Mouse (Mus musculus): ENCODE measurements around the gene Krtap13-1.

GRCm38 (mm10) chr16:88711245-88711644 lies 17.4 kb upstream of the Krtap13-1 start:
- TF ChIP-seq GATA1 (IDR thresholded peaks at IDR 0.05; ENCODE audit: low read length) (no peak), TAL1 (IDR thresholded peaks at IDR 0.05; ENCODE audit: low read length) (no peak)

Measured in erythroblast, embryonic 14.5 days (primary cell).